Mouse (Mus musculus): Measurements from ENCODE around the gene Sult1b1. TPM values are rescaled to one million over a fixed set of nuclear protein-coding genes. Genes with fewer than 3 reads are reported as not detected.

Sult1b1 gene
- total RNA-seq, 2 experiments from 2014 or later: not detected

Other genes with a start within 250 kb of the Sult1b1 start
- gene Ugt2a3, start 201.0 kb downstream of the Sult1b1 start, total RNA-seq (2021): not detected
- gene Ugt2b38, start 114.0 kb downstream of the Sult1b1 start, total RNA-seq (2021): not detected
- gene Ugt2a2, start 55.9 kb downstream of the Sult1b1 start, total RNA-seq (2021): not detected
- not detected for gene Gm43638, start 51.4 kb downstream of the Sult1b1 start, total RNA-seq (2021)
- gene Ugt2a1, start 47.3 kb downstream of the Sult1b1 start, total RNA-seq (2021): not detected
- under 1 TPM in 1 of 2 experiments, not detected in 1; 0.27 TPM for gene Sult1d1, start 30.8 kb upstream of the Sult1b1 start, total RNA-seq (2021)
- 1 to 10 TPM in 1 of 2 experiments, under 1 TPM in 1; 0.66 to 6.0 TPM for gene Sult1e1, start 53.4 kb upstream of the Sult1b1 start, total RNA-seq (2021)
- not detected for gene Csn1s1, start 128.0 kb upstream of the Sult1b1 start, total RNA-seq (2021)
- gene Csn2, start 161.4 kb upstream of the Sult1b1 start, total RNA-seq (2021): not detected
- gene Csn1s2a, start 236.4 kb upstream of the Sult1b1 start, total RNA-seq (2021): not detected